Mouse (Mus musculus): ENCODE data around the gene Olfr1495. TPM values are rescaled to one million over a fixed set of nuclear protein-coding genes. Genes with fewer than 3 reads are reported as not detected.

Gene Olfr1495
- polyA plus RNA-seq (2012; rRNA removed): not detected in 2 replicates

GRCm38 (mm10) chr19:13764306-13764705, at the start of gene Olfr1495:
Olfr1495 (plus strand) TSS chr19:13764606.

GRCm38 (mm10) chr19:13722978-13723377, 41.4 kb upstream of the Olfr1495 start, which contains the start of gene Olfr1493-ps1:
Olfr1493-ps1 (plus strand) TSS chr19:13723278.

GRCm38 (mm10) chr19:13739428-13739827, 25.0 kb upstream of the Olfr1495 start, which contains the start of gene Olfr1494:
Olfr1494 (plus strand) TSS chr19:13739728.

GRCm38 (mm10) chr19:13777578-13777977, 13.2 kb downstream of the Olfr1495 start, which contains the start of gene Olfr1496:
Olfr1496 (plus strand) TSS chr19:13777878.

GRCm38 (mm10) chr19:13798102-13798501, 33.7 kb downstream of the Olfr1495 start, which contains the start of gene Olfr1497:
Olfr1497 (minus strand) TSS chr19:13798202.

GRCm38 (mm10) chr19:13819347-13819746, 54.9 kb downstream of the Olfr1495 start, which contains the start of gene Olfr1499:
Olfr1499 (minus strand) TSS chr19:13819447.

Other genes starting within 250 kb of the Olfr1495 start
- gene Olfr1480, start 236.7 kb upstream of the Olfr1495 start, polyA plus RNA-seq (2012; rRNA removed): not detected in 2 replicates
- not detected in 2 replicates for gene Olfr1484, start 181.1 kb upstream of the Olfr1495 start, polyA plus RNA-seq (2012; rRNA removed)
- not detected in 2 replicates for gene Olfr1487, start 147.2 kb upstream of the Olfr1495 start, polyA plus RNA-seq (2012; rRNA removed)
- gene Olfr1489, start 133.0 kb upstream of the Olfr1495 start, polyA plus RNA-seq (2012; rRNA removed): not detected in 2 replicates
- gene Olfr1490, start 113.5 kb upstream of the Olfr1495 start, polyA plus RNA-seq (2012; rRNA removed): not detected in 2 replicates
- gene Olfr1491, start 67.3 kb upstream of the Olfr1495 start, polyA plus RNA-seq (2012; rRNA removed): not detected in 2 replicates
- not detected in 2 replicates for gene Olfr1493-ps1, start 41.3 kb upstream of the Olfr1495 start, polyA plus RNA-seq (2012; rRNA removed)
- not detected in 2 replicates for gene Olfr1494, start 24.9 kb upstream of the Olfr1495 start, polyA plus RNA-seq (2012; rRNA removed)
- not detected in 2 replicates for gene Olfr1496, start 13.3 kb downstream of the Olfr1495 start, polyA plus RNA-seq (2012; rRNA removed)
- not detected in 2 replicates for gene Olfr1497, start 33.6 kb downstream of the Olfr1495 start, polyA plus RNA-seq (2012; rRNA removed)
- gene Olfr1499, start 54.8 kb downstream of the Olfr1495 start, polyA plus RNA-seq (2012; rRNA removed): not detected in 2 replicates
- not detected in 2 replicates for gene Olfr1500, start 65.9 kb downstream of the Olfr1495 start, polyA plus RNA-seq (2012; rRNA removed)
- not detected in 2 replicates for gene Olfr1501, start 86.1 kb downstream of the Olfr1495 start, polyA plus RNA-seq (2012; rRNA removed)
- gene Olfr1502, start 97.2 kb downstream of the Olfr1495 start, polyA plus RNA-seq (2012; rRNA removed): not detected in 2 replicates
- not detected in 2 replicates for gene Olfr1504, start 133.3 kb downstream of the Olfr1495 start, polyA plus RNA-seq (2012; rRNA removed)
- not detected in 2 replicates for gene Olfr1505, start 148.9 kb downstream of the Olfr1495 start, polyA plus RNA-seq (2012; rRNA removed)

Measured in liver, embryonic 18 days (tissue).